Mouse (Mus musculus) embryonic facial prominence, embryonic 11.5 days (tissue): ENCODE measurements around the gene Ovgp1. TPM values are rescaled to one million over a fixed set of nuclear protein-coding genes. Genes with fewer than 3 reads are reported as not detected.
"Not testable (repeated sequence)": the region's sequence is repeated elsewhere in the genome, so short reads cannot be mapped to it uniquely, and the experiment has no call there.

ENCODE experiments used
- ATAC-seq: fragments of 200-750 bp; cut with Nextera tagmentation; replicated peaks from 2 replicates; pipeline ENCODE4 v1.8.0; 2017; ENCODE audit warnings: low read depth; ENCODE audit not compliant: insufficient number of reproducible peaks, low FRiP score, low TSS enrichment
- DNase-seq: peaks from one replicate; pipeline ENCODE4 v3.0.0-alpha.2; 2015; ENCODE audit warnings: low spot score
- H3K27ac ChIP-seq: fragments of 300-500 bp; sonication (generic); replicated peaks from 2 replicates; pipeline ENCODE4 v1.5.1; 2014; ENCODE audit warnings: mild to moderate bottlenecking, low read depth, low read length, control low read depth
- H3K27me3 ChIP-seq: fragments of 300-500 bp; sonication (generic); 2 replicates; pipeline ENCODE4 v1.6.1; 2014; ENCODE audit warnings: mild to moderate bottlenecking, low read length, moderate library complexity, mixed read lengths; ENCODE audit not compliant: control insufficient read depth, insufficient read depth
- H3K36me3 ChIP-seq: fragments of 300-500 bp; sonication (generic); replicated peaks from 2 replicates; pipeline ENCODE4 v1.6.1; 2014; ENCODE audit warnings: low read depth, mild to moderate bottlenecking, low read length, moderate library complexity, mixed read lengths; ENCODE audit not compliant: control insufficient read depth, insufficient read depth
- H3K4me1 ChIP-seq: fragments of 300-500 bp; sonication (generic); 2 replicates; pipeline ENCODE4 v1.6.1; 2014; ENCODE audit warnings: low read length, mixed read lengths; ENCODE audit not compliant: control insufficient read depth, insufficient read depth
- H3K4me2 ChIP-seq: fragments of 300-500 bp; sonication (generic); 2 replicates; pipeline ENCODE4 v1.6.1; 2014; ENCODE audit warnings: low read depth, mild to moderate bottlenecking, control low read depth, low read length, moderate library complexity
- H3K4me3 ChIP-seq: fragments of 300-500 bp; sonication (generic); 2 replicates; pipeline ENCODE4 v1.5.1; 2014; ENCODE audit warnings: low read depth, low read length, control low read depth
- H3K9ac ChIP-seq: fragments of 300-500 bp; sonication (generic); replicated peaks from 2 replicates; pipeline ENCODE4 v1.6.1; 2014; ENCODE audit warnings: mild to moderate bottlenecking, control low read depth, low read length
- H3K9me3 ChIP-seq: fragments of 300-500 bp; sonication (generic); replicated peaks from 2 replicates; pipeline ENCODE4 v1.6.1; 2016; ENCODE audit warnings: mild to moderate bottlenecking, low read length, inconsistent platforms, mixed read lengths; ENCODE audit not compliant: control insufficient read depth
- WGBS: fragments of 180-500 bp; shearing (Covaris S2); extraction: QIAGEN DNeasy Blood & Tissue Kit; methylation state at CpG from one replicate; pipeline ENCODE4 v1.1.7; 2014; 5-methylcytosine and 5-hydroxymethylcytosine counted together
- polyA plus RNA-seq: library from polyadenylated mRNA; unstranded; fragments of >200 nt; fragmentation: Nextera tagmentation; extraction: Ambion mirVana; gene quantifications from 2 replicates; pipeline ENCODE4 v1.2.1, GENCODE M21; 2014

Ovgp1 gene
- polyA plus RNA-seq, 1 experiment from 2014 or later: 2.1 TPM

- Histone ChIP-seq H3K4me3 (no peak overlapping the region), H3K27ac (no peak overlapping the region), H3K27me3 (no peaks in the 10 kb centered on the region), H3K4me2 (peak overlapping the region; percentile 32), H3K9ac (no peak overlapping the region), H3K9me3 (no peaks in the 10 kb centered on the region), H3K36me3 (no peaks in the 10 kb centered on the region), H3K4me1 (0 out of 2 replicates have a peak, but pooled peaks cover 3% of the 10 kb centered on the region)
- 25% methylated on average over 16 of the region's 17 CpGs for WGBS
- peak; percentile 96 for ATAC-seq
- DNase-seq: peak; percentile 83
These were observed 28.2 kb downstream of the Ovgp1 start for GRCm38 (mm10) chr3:106001416-106002370.

GRCm38 (mm10) chr3:106003360-106003759 is 29.8 kb downstream of the Ovgp1 start:
- DNase-seq, H3K4me1 ChIP-seq, H3K9me3 ChIP-seq, H3K9ac ChIP-seq, H3K4me2 ChIP-seq, H3K36me3 ChIP-seq, H3K27ac ChIP-seq, H3K27me3 ChIP-seq, H3K4me3 ChIP-seq, ATAC-seq: not testable (repeated sequence)
- 68% methylated on average over 10 of the region's 10 CpGs for WGBS

GRCm38 (mm10) chr3:106014546-106014945 is 41.0 kb downstream of the Ovgp1 start, which contains the start of gene Pifo:
TSS of gene Pifo (minus strand) at chr3:106014646.
- no peak for DNase-seq
- WGBS: 95% methylated on average over 2 of the region's 2 CpGs
- no peak for ATAC-seq
- Histone ChIP-seq H3K4me1 (no peaks in the 10 kb centered on the region), H3K4me2 (no peak within 1 kb of the TSS), H3K9me3 (no peaks in the 10 kb centered on the region), H3K27ac (no peak within 1 kb of the TSS), H3K9ac (no peak within 1 kb of the TSS), H3K36me3 (no peaks in the 10 kb centered on the region), H3K4me3 (no peak within 1 kb of the TSS), H3K27me3 (no peaks in the 10 kb centered on the region)

DNA sequence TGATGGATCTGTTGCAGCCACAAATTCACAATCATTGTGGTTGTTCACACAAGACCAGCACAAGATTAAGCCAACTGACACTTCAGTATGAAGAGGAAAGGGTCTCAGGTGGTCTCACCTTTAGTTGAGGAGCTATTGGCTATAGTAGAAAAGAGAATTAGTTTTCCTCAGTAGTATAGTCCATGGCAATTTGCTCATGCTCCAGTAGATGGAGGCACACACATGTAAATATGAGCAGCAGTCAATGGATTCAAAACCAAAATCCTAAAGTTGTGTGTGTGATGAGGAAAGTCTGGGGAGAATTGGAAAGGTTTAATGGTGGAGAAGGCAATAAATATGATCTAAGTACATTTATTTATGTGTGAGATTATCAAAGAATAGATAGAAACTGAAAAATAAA is 48.3 kb downstream of the Ovgp1 start:
- ATAC-seq: no peak
- Histone ChIP-seq H3K4me2 (no peak overlapping the region), H3K9ac (no peak overlapping the region)

GRCm38 (mm10) chr3:106024135-106024534 is 50.6 kb downstream of the Ovgp1 start:
- Histone ChIP-seq H3K36me3 (no peaks in the 10 kb centered on the region), H3K9ac (no peak overlapping the region), H3K4me2 (no peak overlapping the region), H3K9me3 (no peaks in the 10 kb centered on the region), H3K4me1 (no peaks in the 10 kb centered on the region), H3K27ac (no peak overlapping the region), H3K4me3 (no peak overlapping the region), H3K27me3 (no peaks in the 10 kb centered on the region)
- DNase-seq (no peak), ATAC-seq (no peak)
- 90% methylated on average over 2 of the region's 2 CpGs for WGBS

More for the DNA sequence above, 48.3 kb downstream of the Ovgp1 start:
- Histone ChIP-seq H3K27me3 (no peaks in the 10 kb centered on the region), H3K27ac (no peak overlapping the region), H3K4me3 (no peak overlapping the region), H3K36me3 (no peaks in the 10 kb centered on the region), H3K9me3 (no peaks in the 10 kb centered on the region), H3K4me1 (no peaks in the 10 kb centered on the region)
- no peak for DNase-seq

DNA sequence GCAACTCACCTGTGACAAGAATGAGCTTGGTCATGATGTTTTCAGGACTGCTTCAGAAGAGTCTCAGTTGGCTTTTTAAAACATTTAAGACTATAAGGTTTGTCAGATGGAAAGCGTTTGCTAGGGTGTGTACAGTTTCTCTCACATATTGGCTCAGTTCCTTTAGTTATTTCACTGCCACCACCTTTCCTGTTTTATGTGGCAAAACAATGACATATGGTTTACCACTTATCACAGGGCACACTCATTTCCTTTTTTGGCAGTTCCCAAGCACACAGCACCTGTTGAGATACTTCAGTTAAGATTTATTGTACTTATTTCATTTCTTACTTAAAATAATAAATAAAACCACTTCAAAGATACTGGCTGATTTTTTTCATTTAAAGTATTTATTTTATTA is 59.3 kb downstream of the Ovgp1 start, which contains the start of gene Chil5:
Gene Chil5, minus strand, starts transcription at position 34 of the 400 bp plus-strand sequence.
- H3K27me3 ChIP-seq: no peaks in the 10 kb centered on the region
- H3K36me3 ChIP-seq: no peaks in the 10 kb centered on the region
- no peaks in the 10 kb centered on the region for H3K9me3 ChIP-seq
- no peak within 1 kb of the TSS for H3K27ac ChIP-seq
- H3K4me1 ChIP-seq: no peaks in the 10 kb centered on the region
- H3K4me3 ChIP-seq: no peak within 1 kb of the TSS
- WGBS: 91% methylated on average over 1 of the region's 1 CpGs
- H3K9ac ChIP-seq: no peak within 1 kb of the TSS
- H3K4me2 ChIP-seq: no peak within 1 kb of the TSS
- ATAC-seq: no peak
- no peak for DNase-seq

Other genes starting within 250 kb of the Ovgp1 start
- 68.2 and 88.7 TPM in 2 replicates for gene Rap1a, start 172.4 kb upstream of the Ovgp1 start, polyA plus RNA-seq
- gene Adora3, start 102.9 kb upstream of the Ovgp1 start, polyA plus RNA-seq: not detected in 2 replicates
- gene Tmigd3, start 102.8 kb upstream of the Ovgp1 start, polyA plus RNA-seq: 0.26 TPM in 1 of 2 replicates, not detected in the other
- gene I830077J02Rik, start 41.0 kb upstream of the Ovgp1 start, polyA plus RNA-seq: 0.39 and 0.49 TPM in 2 replicates
- 117 and 127 TPM in 2 replicates for gene Wdr77, start 14.3 kb upstream of the Ovgp1 start, polyA plus RNA-seq
- gene Atp5f1, start 13.6 kb upstream of the Ovgp1 start, polyA plus RNA-seq: 561 and 575 TPM in 2 replicates
- gene Pifo, start 40.9 kb downstream of the Ovgp1 start, polyA plus RNA-seq: not detected in 2 replicates
- gene Chil5, start 59.1 kb downstream of the Ovgp1 start, polyA plus RNA-seq: 0.29 TPM in 1 of 2 replicates, not detected in the other
- gene Chia1, start 139.5 kb downstream of the Ovgp1 start, polyA plus RNA-seq: not detected in 2 replicates
- gene Chil3, start 193.9 kb downstream of the Ovgp1 start, polyA plus RNA-seq: not detected in 2 replicates
- not detected in 2 replicates for gene Chil4, start 245.8 kb downstream of the Ovgp1 start, polyA plus RNA-seq